Mouse (Mus musculus) retina, postnatal 7 days (tissue): ENCODE data around the gene Tmem74b.
A peak's percentile ranks its signal among the peaks of the same experiment; 100 is the strongest.

Experiments
- DNase-seq: peaks from one replicate; pipeline ENCODE4 v3.0.0-alpha.2; 2012; ENCODE audit warnings: low read depth, low spot score

The Tmem74b gene

GRCm38 (mm10) chr2:151742084-151742483 is 40.3 kb downstream of the Tmem74b start:
- no peak for DNase-seq

GRCm38 (mm10) chr2:151742850-151743679 is 41.3 kb downstream of the Tmem74b start:
- no peak for DNase-seq

GRCm38 (mm10) chr2:151743845-151744244 is 42.0 kb downstream of the Tmem74b start, which contains the start of gene Psmf1:
Gene Psmf1 (minus strand): TSS chr2:151744186.
- DNase-seq, result no peak

- peak; percentile 50 for DNase-seq
Measured at GRCm38 (mm10) chr2:151747847-151748705, 46.3 kb downstream of the Tmem74b start.

- DNase-seq, result no peak
Measured at GRCm38 (mm10) chr2:151751330-151751729, 49.5 kb downstream of the Tmem74b start.

- no peak for DNase-seq
Measured at GRCm38 (mm10) chr2:151756277-151757061, 54.7 kb downstream of the Tmem74b start.

GRCm38 (mm10) chr2:151757451-151757850 is 55.6 kb downstream of the Tmem74b start:
- no peak for DNase-seq

- no peak for DNase-seq
Measured at GRCm38 (mm10) chr2:151758806-151759353, 57.1 kb downstream of the Tmem74b start.
